Mouse (Mus musculus) kidney, adult 8-10 months (tissue): ENCODE data around the gene Gucy2c.

ENCODE experiments used
- DNase-seq, 2 experiments: peaks; one replicate each; pipeline ENCODE4 v3.0.0; 2022

Gene Gucy2c

GRCm38 (mm10) chr6:136781377-136781986 lies at the start of gene Gucy2c:
Gucy2c (minus strand) TSS chr6:136781765.
- DNase-seq = no peak

GRCm38 (mm10) chr6:136828681-136829080 lies 47.1 kb upstream of the Gucy2c start:
- no peak for DNase-seq

GRCm38 (mm10) chr6:136827881-136828561 lies 46.5 kb upstream of the Gucy2c start, which contains the start of gene Wbp11:
Wbp11 (minus strand) TSS chr6:136828233.
- peak; percentile 96 to 98 for DNase-seq

- DNase-seq = peak; percentile 45 to 47
These were observed 45.9 kb upstream of the Gucy2c start, which contains the start of gene BC049715 for GRCm38 (mm10) chr6:136827516-136827880. BC049715 (plus strand) TSS chr6:136827626.

- DNase-seq = no peak
These were observed 45.6 kb upstream of the Gucy2c start for GRCm38 (mm10) chr6:136827116-136827515.

- no peak for DNase-seq
These were observed 43.4 kb upstream of the Gucy2c start for GRCm38 (mm10) chr6:136824987-136825386.

- no peak for DNase-seq
These were observed 39.5 kb upstream of the Gucy2c start for GRCm38 (mm10) chr6:136821086-136821485.

- DNase-seq = no peak
These were observed 38.8 kb upstream of the Gucy2c start for GRCm38 (mm10) chr6:136820381-136820780.

- DNase-seq = no peak
These were observed 36.0 kb upstream of the Gucy2c start for GRCm38 (mm10) chr6:136817549-136817948.

- DNase-seq = no peak
These were observed 35.3 kb upstream of the Gucy2c start for GRCm38 (mm10) chr6:136816826-136817225.

GRCm38 (mm10) chr6:136815381-136815780 lies 33.8 kb upstream of the Gucy2c start:
- no peak for DNase-seq

GRCm38 (mm10) chr6:136813117-136813516 lies 31.6 kb upstream of the Gucy2c start:
- DNase-seq = no peak

- peak; percentile 62 to 76 for DNase-seq
These were observed 29.6 kb upstream of the Gucy2c start for GRCm38 (mm10) chr6:136811196-136811595.

GRCm38 (mm10) chr6:136809673-136810072 lies 28.1 kb upstream of the Gucy2c start:
- DNase-seq = no peak

- peak; percentile 45 to 47 for DNase-seq
These were observed 27.5 kb upstream of the Gucy2c start for GRCm38 (mm10) chr6:136809077-136809476.

- peak in 1 of 2 experiments; percentile 41 for DNase-seq
These were observed 27.1 kb upstream of the Gucy2c start for GRCm38 (mm10) chr6:136808631-136809046.

- peak; percentile 98 for DNase-seq
These were observed 26.5 kb upstream of the Gucy2c start, which contains the start of gene H2afj for GRCm38 (mm10) chr6:136808014-136808417. H2afj (plus strand) TSS chr6:136808244.

GRCm38 (mm10) chr6:136807395-136808013 lies 25.9 kb upstream of the Gucy2c start:
- no peak for DNase-seq

GRCm38 (mm10) chr6:136806819-136807218 lies 25.3 kb upstream of the Gucy2c start:
- no peak for DNase-seq

GRCm38 (mm10) chr6:136805409-136805775 lies 23.8 kb upstream of the Gucy2c start:
- no peak for DNase-seq

- no peak for DNase-seq
These were observed 23.3 kb upstream of the Gucy2c start for GRCm38 (mm10) chr6:136804705-136805408.

GRCm38 (mm10) chr6:136803739-136804633 lies 22.4 kb upstream of the Gucy2c start, which contains the start of gene Hist4h4:
Hist4h4 (minus strand) TSS chr6:136804415.
- DNase-seq = peak; percentile 94 to 96
